25 mouse cellular contexts compared by ENCODE assay signal in genomic region chr17:35567767-35568166, GRCm38 (mm10). TPM values are rescaled to one million over a fixed set of nuclear protein-coding genes. Genes with fewer than 3 reads are reported as not detected.
DNase-seq lines count a peak whose midpoint lies in the region; ATAC-seq and TF ChIP-seq lines count a peak whose summit lies in the region.
"Had no signal": no experiment of that assay in that cellular context is flagged by ENCODE, and none has a peak within 500 bp of the region (broad histone marks: within the 10 kb centered on the region; RNA-seq: fewer than 3 reads in every experiment).

No protein-coding gene starts in this region.

- WGBS in heart, embryonic 12.5 days = 20% methylated on average over 9 of the region's 9 CpGs
- WGBS in kidney, embryonic 15.5 days = 20% methylated on average over 9 of the region's 9 CpGs
- 27% methylated on average over 9 of the region's 9 CpGs for WGBS in midbrain, postnatal 0 days
- 27% methylated on average over 9 of the region's 9 CpGs for WGBS in midbrain, embryonic 15.5 days
- WGBS in stomach, postnatal 0 days = 28% methylated on average over 9 of the region's 9 CpGs

- peak; percentile 13; the same call in 1 of the 2 replicates for TF ChIP-seq CTCF in midbrain, postnatal 0 days (IDR thresholded peaks at IDR 0.05)
- TF ChIP-seq CTCF in stomach, postnatal 0 days (IDR thresholded peaks at IDR 0.05; ENCODE audit: low read depth) = peak; percentile 27; the same call in 1 of the 2 replicates

- no peaks in the 10 kb centered on the region for H3K36me3 ChIP-seq in heart, embryonic 12.5 days
- no peaks in the 10 kb centered on the region for H3K36me3 ChIP-seq in kidney, embryonic 15.5 days
- no peaks in the 10 kb centered on the region for H3K36me3 ChIP-seq in midbrain, postnatal 0 days (ENCODE audit: insufficient read depth, low read length)
- no peaks in the 10 kb centered on the region for H3K36me3 ChIP-seq in midbrain, embryonic 15.5 days (replicated peaks)
- H3K36me3 ChIP-seq in stomach, postnatal 0 days (ENCODE audit: control insufficient read depth, insufficient read depth, low read length) = no peaks in the 10 kb centered on the region
- H3K36me3 ChIP-seq: heart, embryonic 15.5 days; hindbrain, embryonic 12.5 days had no signal

- peaks cover 51% of the 10 kb centered on the region for H3K27me3 ChIP-seq in heart, embryonic 12.5 days (replicated peaks)
- peaks cover 37% of the 10 kb centered on the region for H3K27me3 ChIP-seq in kidney, embryonic 15.5 days
- H3K27me3 ChIP-seq in midbrain, postnatal 0 days (ENCODE audit: insufficient read depth, low read length) = peaks cover 7% of the 10 kb centered on the region; the same call in 1 of the 2 replicates
- peaks cover 12% of the 10 kb centered on the region; the same call in 1 of the 2 replicates for H3K27me3 ChIP-seq in midbrain, embryonic 15.5 days (replicated peaks)
- no peaks in the 10 kb centered on the region for H3K27me3 ChIP-seq in stomach, postnatal 0 days (ENCODE audit: control insufficient read depth, insufficient read depth, low read length)

- H3K9ac ChIP-seq in heart, embryonic 12.5 days = no peak overlapping the region
- H3K9ac ChIP-seq in kidney, embryonic 15.5 days = no peak overlapping the region
- H3K9ac ChIP-seq in midbrain, postnatal 0 days (replicated peaks; ENCODE audit: low read length, poor library complexity, severe bottlenecking) = no peak overlapping the region
- H3K9ac ChIP-seq in midbrain, embryonic 15.5 days = no peak overlapping the region
- H3K9ac ChIP-seq in stomach, postnatal 0 days (ENCODE audit: low read length) = no peak overlapping the region
- H3K9ac ChIP-seq: forebrain, embryonic 13.5 days; forebrain, postnatal 0 days; heart, embryonic 15.5 days; hindbrain, embryonic 12.5 days had no signal

- H3K9me3 ChIP-seq in heart, embryonic 12.5 days (replicated peaks) = no peaks in the 10 kb centered on the region; the same call in 1 of the 2 replicates
- no peaks in the 10 kb centered on the region for H3K9me3 ChIP-seq in kidney, embryonic 15.5 days (replicated peaks)
- H3K9me3 ChIP-seq in midbrain, postnatal 0 days (ENCODE audit: low read length) = no peaks in the 10 kb centered on the region
- no peaks in the 10 kb centered on the region for H3K9me3 ChIP-seq in midbrain, embryonic 15.5 days
- no peaks in the 10 kb centered on the region for H3K9me3 ChIP-seq in stomach, postnatal 0 days (ENCODE audit: control insufficient read depth, low read length)
- H3K9me3 ChIP-seq: forebrain, embryonic 13.5 days; heart, embryonic 15.5 days; hindbrain, embryonic 12.5 days had no signal

- no peak overlapping the region for H3K4me3 ChIP-seq in heart, embryonic 12.5 days
- H3K4me3 ChIP-seq in kidney, embryonic 15.5 days (replicated peaks) = no peak overlapping the region
- H3K4me3 ChIP-seq in midbrain, postnatal 0 days (ENCODE audit: low read depth, low read length) = no peak overlapping the region
- H3K4me3 ChIP-seq in midbrain, embryonic 15.5 days = no peak overlapping the region
- no peak overlapping the region for H3K4me3 ChIP-seq in stomach, postnatal 0 days (ENCODE audit: low read depth, low read length)
- H3K4me3 ChIP-seq: forebrain, embryonic 13.5 days; heart, embryonic 15.5 days; hindbrain, embryonic 12.5 days had no signal

- H3K4me2 ChIP-seq in heart, embryonic 12.5 days = 0 out of 2 replicates have a peak overlapping the region, but pooled peaks have one; percentile 3
- H3K4me2 ChIP-seq in kidney, embryonic 15.5 days = no peak overlapping the region
- H3K4me2 ChIP-seq in midbrain, postnatal 0 days (ENCODE audit: low read depth, low read length, poor library complexity, severe bottlenecking) = no peak overlapping the region
- no peak overlapping the region for H3K4me2 ChIP-seq in midbrain, embryonic 15.5 days
- no peak overlapping the region for H3K4me2 ChIP-seq in stomach, postnatal 0 days (replicated peaks; ENCODE audit: low read depth)
- H3K4me2 ChIP-seq: forebrain, embryonic 13.5 days; heart, embryonic 15.5 days; hindbrain, embryonic 12.5 days had no signal

- H3K27ac ChIP-seq in heart, embryonic 12.5 days (ENCODE audit: poor library complexity, severe bottlenecking) = no peak overlapping the region
- no peak overlapping the region for H3K27ac ChIP-seq in kidney, embryonic 15.5 days
- H3K27ac ChIP-seq in midbrain, postnatal 0 days (ENCODE audit: low read depth, low read length) = no peak overlapping the region
- no peak overlapping the region for H3K27ac ChIP-seq in midbrain, embryonic 15.5 days
- no peak overlapping the region for H3K27ac ChIP-seq in stomach, postnatal 0 days (replicated peaks)
- H3K27ac ChIP-seq: forebrain, embryonic 13.5 days; heart, embryonic 15.5 days; hindbrain, embryonic 12.5 days; hindbrain, postnatal 0 days had no signal

- H3K4me1 ChIP-seq in heart, embryonic 12.5 days (replicated peaks) = peaks cover 9% of the 10 kb centered on the region
- peaks cover 9% of the 10 kb centered on the region for H3K4me1 ChIP-seq in kidney, embryonic 15.5 days
- peaks cover 3% of the 10 kb centered on the region; the same call in 1 of the 2 replicates for H3K4me1 ChIP-seq in midbrain, postnatal 0 days (ENCODE audit: insufficient read depth, low read length)
- peaks cover 13% of the 10 kb centered on the region for H3K4me1 ChIP-seq in midbrain, embryonic 15.5 days
- H3K4me1 ChIP-seq in stomach, postnatal 0 days (replicated peaks; ENCODE audit: control insufficient read depth, insufficient read depth) = no peaks in the 10 kb centered on the region

- no peak for ATAC-seq in heart, embryonic 12.5 days (ENCODE audit: insufficient number of reproducible peaks, low FRiP score)
- ATAC-seq in kidney, embryonic 15.5 days (replicated peaks; ENCODE audit: low FRiP score) = 0 out of 2 replicates have a peak, but pooled peaks have one; percentile 22
- no peak for ATAC-seq in midbrain, postnatal 0 days (ENCODE audit: low FRiP score)
- no peak for ATAC-seq in midbrain, embryonic 15.5 days (replicated peaks)
- no peak for ATAC-seq in stomach, postnatal 0 days (ENCODE audit: low FRiP score, low TSS enrichment)
- ATAC-seq: forebrain, embryonic 13.5 days; forebrain, postnatal 0 days; hindbrain, postnatal 0 days had no signal

- DNase-seq in heart, postnatal 10 days = no peak
- no peak for DNase-seq in kidney, postnatal 25 days
- DNase-seq in midbrain, postnatal 0 days (ENCODE audit: low spot score) = no peak
- no peak for DNase-seq in stomach, postnatal 0 days (ENCODE audit: low spot score)
- DNase-seq in spleen, adult 18-20 months = no peak
- DNase-seq: adrenal gland, adult 2 months; adrenal gland, postnatal 25 days; cerebellum, adult 18-20 months; cerebellum, adult 9-11 months; cerebellum, postnatal 36 days; forebrain, postnatal 0 days; gastrocnemius, postnatal 14 days had no signal

- intact Hi-C loops in heart, postnatal 10 days (cut with DNase I) = no loop called here

- TF ChIP-seq EP300 in stomach, postnatal 0 days (optimal IDR thresholded peaks at IDR 0.05) = no peak

RNA-seq across cellular contexts. Expression of gene 2300002M23Rik, which starts 0.5 kb away (rescaled TPM):
- polyA plus RNA-seq in heart, embryonic 12.5 days (2016; fragmentation: Nextera tagmentation; extraction: Ambion mirVana) = not detected in 2 replicates
- total RNA-seq in heart, postnatal 10 days (2021) = not detected
- polyA plus RNA-seq in kidney, embryonic 15.5 days (2015; fragmentation: Nextera tagmentation; extraction: Ambion mirVana) = 0.13 TPM in 1 of 2 replicates, not detected in the other
- total RNA-seq in midbrain, postnatal 0 days (2014; rRNA removed) = not detected in 2 replicates
- polyA plus RNA-seq in midbrain, postnatal 0 days (2015; fragmentation: Nextera tagmentation; extraction: Ambion mirVana) = not detected in 2 replicates
- not detected in 2 replicates for polyA plus RNA-seq in midbrain, embryonic 15.5 days (2015; fragmentation: Nextera tagmentation; extraction: Ambion mirVana)
- polyA plus RNA-seq in stomach, postnatal 0 days (2015; fragmentation: Nextera tagmentation; extraction: Ambion mirVana) = 234 and 311 TPM in 2 replicates
- total RNA-seq: adrenal gland, adult 2 months; adrenal gland, postnatal 25 days; forebrain, postnatal 0 days; gastrocnemius, adult 18-20 months; gastrocnemius, postnatal 14 days; heart, adult 8-10 months; heart, postnatal 25 days; hindbrain, postnatal 0 days had no signal
- polyA plus RNA-seq: adrenal gland, adult 2 months; C2C12; forebrain, embryonic 13.5 days; forebrain, postnatal 0 days; heart, embryonic 15.5 days; hindbrain, embryonic 12.5 days had no signal

RNA-seq across cellular contexts. Expression of gene Cdsn, which starts 15.8 kb away (rescaled TPM):
- polyA plus RNA-seq in heart, embryonic 12.5 days (2016; fragmentation: Nextera tagmentation; extraction: Ambion mirVana) = 0.46 and 0.72 TPM in 2 replicates
- under 1 TPM; 0.14 to 0.15 TPM for total RNA-seq in heart, postnatal 10 days (2021)
- 0.23 TPM in 1 of 2 replicates, not detected in the other for polyA plus RNA-seq in kidney, embryonic 15.5 days (2015; fragmentation: Nextera tagmentation; extraction: Ambion mirVana)
- total RNA-seq in midbrain, postnatal 0 days (2014; rRNA removed) = 1.2 TPM in 1 of 2 replicates, not detected in the other
- 0.06 and 0.22 TPM in 2 replicates for polyA plus RNA-seq in midbrain, postnatal 0 days (2015; fragmentation: Nextera tagmentation; extraction: Ambion mirVana)
- 0.06 TPM in 2 replicates for polyA plus RNA-seq in midbrain, embryonic 15.5 days (2015; fragmentation: Nextera tagmentation; extraction: Ambion mirVana)
- 106 and 139 TPM in 2 replicates for polyA plus RNA-seq in stomach, postnatal 0 days (2015; fragmentation: Nextera tagmentation; extraction: Ambion mirVana)
- total RNA-seq: hindbrain, postnatal 0 days had no signal
- polyA plus RNA-seq: forebrain, embryonic 13.5 days had no signal

RNA-seq across cellular contexts. Expression of gene Sfta2, which starts 33.6 kb away (rescaled TPM):
- polyA plus RNA-seq in heart, embryonic 12.5 days (2016; fragmentation: Nextera tagmentation; extraction: Ambion mirVana) = not detected in 2 replicates
- not detected for total RNA-seq in heart, postnatal 10 days (2021)
- 1.8 and 2.9 TPM in 2 replicates for polyA plus RNA-seq in kidney, embryonic 15.5 days (2015; fragmentation: Nextera tagmentation; extraction: Ambion mirVana)
- total RNA-seq in midbrain, postnatal 0 days (2014; rRNA removed) = not detected in 2 replicates
- polyA plus RNA-seq in midbrain, postnatal 0 days (2015; fragmentation: Nextera tagmentation; extraction: Ambion mirVana) = not detected in 2 replicates
- not detected in 2 replicates for polyA plus RNA-seq in midbrain, embryonic 15.5 days (2015; fragmentation: Nextera tagmentation; extraction: Ambion mirVana)
- 7.6 and 8.6 TPM in 2 replicates for polyA plus RNA-seq in stomach, postnatal 0 days (2015; fragmentation: Nextera tagmentation; extraction: Ambion mirVana)
- total RNA-seq: adrenal gland, adult 2 months; adrenal gland, postnatal 25 days; ES-E14; forebrain, postnatal 0 days; gastrocnemius, adult 18-20 months; gastrocnemius, postnatal 14 days; heart, adult 8-10 months; heart, postnatal 25 days; hindbrain, postnatal 0 days had no signal
- polyA plus RNA-seq: adrenal gland, adult 2 months; C2C12; forebrain, embryonic 13.5 days; forebrain, postnatal 0 days; hindbrain, embryonic 12.5 days; hindbrain, postnatal 0 days had no signal

RNA-seq across cellular contexts. Expression of gene Psors1c2, which starts 34.8 kb away (rescaled TPM):
- polyA plus RNA-seq in heart, embryonic 12.5 days (2016; fragmentation: Nextera tagmentation; extraction: Ambion mirVana) = 0.39 and 0.49 TPM in 2 replicates
- not detected for total RNA-seq in heart, postnatal 10 days (2021)
- polyA plus RNA-seq in kidney, embryonic 15.5 days (2015; fragmentation: Nextera tagmentation; extraction: Ambion mirVana) = 0.94 and 1.5 TPM in 2 replicates
- total RNA-seq in midbrain, postnatal 0 days (2014; rRNA removed) = not detected in 2 replicates
- polyA plus RNA-seq in midbrain, postnatal 0 days (2015; fragmentation: Nextera tagmentation; extraction: Ambion mirVana) = 0.43 TPM in 1 of 2 replicates, not detected in the other
- polyA plus RNA-seq in midbrain, embryonic 15.5 days (2015; fragmentation: Nextera tagmentation; extraction: Ambion mirVana) = 0.56 and 0.96 TPM in 2 replicates
- 66.1 and 66.8 TPM in 2 replicates for polyA plus RNA-seq in stomach, postnatal 0 days (2015; fragmentation: Nextera tagmentation; extraction: Ambion mirVana)
- total RNA-seq: adrenal gland, adult 2 months; adrenal gland, postnatal 25 days; gastrocnemius, adult 18-20 months; gastrocnemius, postnatal 14 days; heart, adult 8-10 months; heart, postnatal 25 days; hindbrain, postnatal 0 days had no signal
- polyA plus RNA-seq: adrenal gland, adult 2 months; gonadal fat pad, adult 2 months had no signal

RNA-seq across cellular contexts. Expression of gene Cchcr1, which starts 50.9 kb away (rescaled TPM):
- 15.9 and 17.7 TPM in 2 replicates for polyA plus RNA-seq in heart, embryonic 12.5 days (2016; fragmentation: Nextera tagmentation; extraction: Ambion mirVana)
- 1 to 10 TPM; 5.1 to 5.2 TPM for total RNA-seq in heart, postnatal 10 days (2021)
- polyA plus RNA-seq in kidney, embryonic 15.5 days (2015; fragmentation: Nextera tagmentation; extraction: Ambion mirVana) = 19.9 and 21.7 TPM in 2 replicates
- 3.5 and 4.0 TPM in 2 replicates for total RNA-seq in midbrain, postnatal 0 days (2014; rRNA removed)
- 1.9 and 2.1 TPM in 2 replicates for polyA plus RNA-seq in midbrain, postnatal 0 days (2015; fragmentation: Nextera tagmentation; extraction: Ambion mirVana)
- polyA plus RNA-seq in midbrain, embryonic 15.5 days (2015; fragmentation: Nextera tagmentation; extraction: Ambion mirVana) = 3.5 and 3.7 TPM in 2 replicates
- 7.1 and 7.4 TPM in 2 replicates for polyA plus RNA-seq in stomach, postnatal 0 days (2015; fragmentation: Nextera tagmentation; extraction: Ambion mirVana)

Comparison
In these comparisons a context has a peak if more than half of its experiments do, and no peak if none do; other contexts are left out.
1. RNA of gene 2300002M23Rik, which starts 0.5 kb away (polyA plus RNA-seq): 234 to 311 TPM in stomach, postnatal 0 days; not detected in midbrain, embryonic 15.5 days, not detected in heart, embryonic 12.5 days, not detected in midbrain, postnatal 0 days and 0.13 TPM in kidney, embryonic 15.5 days; every median in the first group is over 100 times any median in the second.
2. RNA of gene Cdsn, which starts 15.8 kb away (polyA plus RNA-seq): 106 to 139 TPM in stomach, postnatal 0 days; 0.46 to 0.72 TPM in heart, embryonic 12.5 days, 0.06 to 0.22 TPM in midbrain, postnatal 0 days, 0.06 TPM in midbrain, embryonic 15.5 days and 0.23 TPM in kidney, embryonic 15.5 days; every median in the first group is over 10 times any median in the second.